8 mouse cellular contexts compared by ENCODE assay signal in genomic region chr13:37514641-37515305, GRCm38 (mm10).
DNase-seq lines count a peak whose midpoint lies in the region; ATAC-seq and TF ChIP-seq lines count a peak whose summit lies in the region.

No protein-coding gene starts in this region.

- no peak overlapping the region for H3K4me3 ChIP-seq in lung, postnatal 0 days (ENCODE audit: low read depth, low read length)
- H3K4me3 ChIP-seq in forebrain, postnatal 0 days (ENCODE audit: low read depth, low read length): no peak overlapping the region
- no peak overlapping the region for H3K4me3 ChIP-seq in liver, embryonic 12.5 days
- H3K4me3 ChIP-seq in stomach, embryonic 16.5 days (replicated peaks; ENCODE audit: low read length): no peak overlapping the region

- no peak for DNase-seq in lung, postnatal 0 days (ENCODE audit: low spot score)
- DNase-seq in lung, postnatal 25 days (ENCODE audit: low spot score): no peak
- no peak for DNase-seq in forebrain, postnatal 0 days
- no peak for DNase-seq in right cerebral cortex, adult 2 months (ENCODE audit: low spot score in 2 of 2)
- DNase-seq in Muller cell, postnatal 12 days (ENCODE audit: inconsistent ontology term): no peak
- DNase-seq in kidney, postnatal 10 days: no peak

- H3K9me3 ChIP-seq in lung, postnatal 0 days (ENCODE audit: low read length): no peaks in the 10 kb centered on the region
- no peaks in the 10 kb centered on the region for H3K9me3 ChIP-seq in forebrain, postnatal 0 days (ENCODE audit: low read length)
- H3K9me3 ChIP-seq in liver, embryonic 12.5 days (replicated peaks): no peaks in the 10 kb centered on the region
- H3K9me3 ChIP-seq in stomach, embryonic 16.5 days (replicated peaks; ENCODE audit: control insufficient read depth, low read length): no peaks in the 10 kb centered on the region

- 62% methylated on average over 12 of the region's 12 CpGs for WGBS in lung, postnatal 0 days
- 69% methylated on average over 12 of the region's 12 CpGs for WGBS in forebrain, postnatal 0 days
- 52% methylated on average over 12 of the region's 12 CpGs for WGBS in liver, embryonic 12.5 days (ENCODE audit: insufficient replicate concordance)
- 70% methylated on average over 12 of the region's 12 CpGs for WGBS in stomach, embryonic 16.5 days

- H3K4me1 ChIP-seq in lung, postnatal 0 days (ENCODE audit: insufficient read depth, low read depth, low read length): peaks cover 12% of the 10 kb centered on the region
- H3K4me1 ChIP-seq in forebrain, postnatal 0 days (ENCODE audit: insufficient read depth): 0 out of 2 replicates have a peak, but pooled peaks cover 4% of the 10 kb centered on the region
- peaks cover 26% of the 10 kb centered on the region for H3K4me1 ChIP-seq in liver, embryonic 12.5 days
- H3K4me1 ChIP-seq in stomach, embryonic 16.5 days (ENCODE audit: control insufficient read depth, insufficient read depth, low read length): peaks cover 20% of the 10 kb centered on the region

- no peak for ATAC-seq in lung, postnatal 0 days
- ATAC-seq in forebrain, postnatal 0 days: no peak
- ATAC-seq in liver, embryonic 12.5 days: no peak
- ATAC-seq in stomach, embryonic 16.5 days (ENCODE audit: insufficient read depth, low FRiP score): no peak

- H3K4me2 ChIP-seq in lung, postnatal 0 days (replicated peaks; ENCODE audit: low read depth, low read length): no peak overlapping the region; the same call in 1 of the 2 replicates
- H3K4me2 ChIP-seq in forebrain, postnatal 0 days (ENCODE audit: low read depth): peak overlapping the region; percentile 23; the same call in 1 of the 2 replicates
- H3K4me2 ChIP-seq in liver, embryonic 12.5 days: peak overlapping the region; percentile 44
- peak overlapping the region; percentile 45; the same call in 1 of the 2 replicates for H3K4me2 ChIP-seq in stomach, embryonic 16.5 days (ENCODE audit: low read depth, low read length)

- peak overlapping the region; percentile 85 for H3K27ac ChIP-seq in lung, postnatal 0 days (ENCODE audit: low read length)
- H3K27ac ChIP-seq in forebrain, postnatal 0 days (ENCODE audit: low read depth, low read length): 0 out of 2 replicates have a peak overlapping the region, but pooled peaks have one; percentile 35
- peak overlapping the region; percentile 67; the same call in 1 of the 2 replicates for H3K27ac ChIP-seq in liver, embryonic 12.5 days
- peak overlapping the region; percentile 90 for H3K27ac ChIP-seq in stomach, embryonic 16.5 days (ENCODE audit: low read length)

- no peak for TF ChIP-seq CTCF in lung, postnatal 0 days (IDR thresholded peaks at IDR 0.05)
- no peak for TF ChIP-seq CTCF in forebrain, postnatal 0 days (IDR thresholded peaks at IDR 0.05; ENCODE audit: low read depth)

- H3K9ac ChIP-seq in lung, postnatal 0 days (replicated peaks; ENCODE audit: low read depth): no peak overlapping the region
- no peak overlapping the region for H3K9ac ChIP-seq in forebrain, postnatal 0 days
- no peak overlapping the region for H3K9ac ChIP-seq in liver, embryonic 12.5 days
- peak overlapping the region; percentile 30; the same call in 1 of the 2 replicates for H3K9ac ChIP-seq in stomach, embryonic 16.5 days (ENCODE audit: low read length)

- no peak for TF ChIP-seq EP300 in lung, postnatal 0 days (IDR thresholded peaks at IDR 0.05)

- no peaks in the 10 kb centered on the region for H3K36me3 ChIP-seq in lung, postnatal 0 days (ENCODE audit: insufficient read depth, low read length)
- no peaks in the 10 kb centered on the region for H3K36me3 ChIP-seq in forebrain, postnatal 0 days (ENCODE audit: insufficient read depth)
- H3K36me3 ChIP-seq in liver, embryonic 12.5 days: no peaks in the 10 kb centered on the region
- no peaks in the 10 kb centered on the region for H3K36me3 ChIP-seq in stomach, embryonic 16.5 days (ENCODE audit: control insufficient read depth, insufficient read depth, low read length)

- no peaks in the 10 kb centered on the region for H3K27me3 ChIP-seq in lung, postnatal 0 days (replicated peaks; ENCODE audit: insufficient read depth, low read length)
- H3K27me3 ChIP-seq in forebrain, postnatal 0 days (ENCODE audit: insufficient read depth, low read length): peaks cover 6% of the 10 kb centered on the region
- H3K27me3 ChIP-seq in liver, embryonic 12.5 days (replicated peaks): peaks cover 6% of the 10 kb centered on the region
- no peaks in the 10 kb centered on the region for H3K27me3 ChIP-seq in stomach, embryonic 16.5 days (ENCODE audit: control insufficient read depth, insufficient read depth, low read length)

Comparison
In these comparisons a context has a peak if more than half of its experiments do, and no peak if none do; other contexts are left out.
1. H3K27ac ChIP-seq: peak in every context shown above with its lines; median percentile 90 in stomach, embryonic 16.5 days; 85 in lung, postnatal 0 days; 67 in liver, embryonic 12.5 days; 35 in forebrain, postnatal 0 days.